ENCODE assay signal across 18 mouse cellular contexts in genomic region chr6:126334258-126334657, GRCm38 (mm10).
A peak's percentile ranks its signal among the peaks of the same experiment; 100 is the strongest.
DNase-seq lines count a peak whose midpoint lies in the region; TF ChIP-seq lines count a peak whose summit lies in the region.
"Had no signal": no experiment of that assay in that cellular context is flagged by ENCODE, and none has a peak within 500 bp of the region (broad histone marks: within the 10 kb centered on the region; RNA-seq: fewer than 3 reads in every experiment).

No protein-coding gene starts in this region.

- H3K4me3 ChIP-seq in gastrocnemius, adult 2 months = no peak overlapping the region
- H3K4me3 ChIP-seq: heart, adult 2 months; hindbrain, embryonic 13.5 days; intestine, embryonic 15.5 days; kidney, embryonic 15.5 days; neural tube, embryonic 12.5 days had no signal

- intact Hi-C loops in left cerebral cortex, postnatal 36 days (cut with DNase I) = no loop called here
- intact Hi-C loops in gastrocnemius, adult 2 months (cut with DNase I) = no loop called here

- no peak overlapping the region for H3K27ac ChIP-seq in gastrocnemius, adult 2 months
- H3K27ac ChIP-seq: heart, adult 2 months; hindbrain, embryonic 13.5 days; intestine, embryonic 15.5 days; kidney, embryonic 15.5 days; macrophage; neural tube, embryonic 12.5 days; stomach, postnatal 0 days had no signal

- DNase-seq in layer of hippocampus, adult 8-10 months (ENCODE audit: low spot score in 2 of 2) = peak; percentile 17 to 22
- no peak for DNase-seq in layer of hippocampus, postnatal 25 days (ENCODE audit: extremely low spot score in 1 of 2, low spot score in 1 of 2)
- DNase-seq in frontal cortex, postnatal 14 days (ENCODE audit: low spot score in 2 of 2) = peak; percentile 15
- DNase-seq in left cerebral cortex, postnatal 36 days (ENCODE audit: low spot score in 2 of 2) = peak; percentile 35 to 54
- no peak for DNase-seq in embryo, embryonic 10.5 days (ENCODE audit: low spot score)
- no peak for DNase-seq in thymus, postnatal 25 days
- no peak for DNase-seq in gastrocnemius, adult 2 months
- DNase-seq: adrenal gland, adult 8-10 months; cerebellum, adult 9-11 months; gastrocnemius, postnatal 10 days; heart, adult 2 months; lung, adult 2 months had no signal

- TF ChIP-seq CTCF in gastrocnemius, adult 2 months (IDR thresholded peaks at IDR 0.05) = no peak

Comparison
In these comparisons a context has a peak if more than half of its experiments do, and no peak if none do; other contexts are left out.
1. DNase-seq: peak in layer of hippocampus, adult 8-10 months (2 of 2), frontal cortex, postnatal 14 days (2 of 2) and left cerebral cortex, postnatal 36 days (2 of 2); none in layer of hippocampus, postnatal 25 days (0 of 2), embryo, embryonic 10.5 days (single experiment), thymus, postnatal 25 days (single experiment) and gastrocnemius, adult 2 months (single experiment).